Mouse (Mus musculus) A20 (cell line): ENCODE results near the gene Slc6a3.

Experiments used
- DNase-seq: peaks from one replicate; pipeline ENCODE4 v3.0.0-alpha.2; 2011; ENCODE audit warnings: low read depth, low spot score

The Slc6a3 gene

GRCm38 (mm10) chr13:73536403-73536821 lies at the start of gene Slc6a3:
TSS of gene Slc6a3 (plus strand) at chr13:73536747.
- DNase-seq: peak; percentile 11

- DNase-seq: no peak
Observed at GRCm38 (mm10) chr13:73488105-73488504, 48.4 kb upstream of the Slc6a3 start.

GRCm38 (mm10) chr13:73488707-73489106 lies 47.8 kb upstream of the Slc6a3 start:
- DNase-seq: no peak

GRCm38 (mm10) chr13:73489986-73490385 lies 46.6 kb upstream of the Slc6a3 start:
- DNase-seq: no peak

GRCm38 (mm10) chr13:73490564-73491170 lies 45.9 kb upstream of the Slc6a3 start:
- no peak for DNase-seq

- DNase-seq: no peak
Observed at GRCm38 (mm10) chr13:73493183-73493582, 43.4 kb upstream of the Slc6a3 start.

- no peak for DNase-seq
Observed at GRCm38 (mm10) chr13:73494528-73494927, 42.0 kb upstream of the Slc6a3 start.

GRCm38 (mm10) chr13:73496137-73496536 lies 40.4 kb upstream of the Slc6a3 start:
- no peak for DNase-seq

- no peak for DNase-seq
Observed at GRCm38 (mm10) chr13:73499893-73500604, 36.5 kb upstream of the Slc6a3 start.

GRCm38 (mm10) chr13:73502719-73503118 lies 33.8 kb upstream of the Slc6a3 start:
- peak; percentile 24 for DNase-seq

GRCm38 (mm10) chr13:73505686-73506467 lies 30.7 kb upstream of the Slc6a3 start:
- peak; percentile 74 for DNase-seq

- DNase-seq: no peak
Observed at GRCm38 (mm10) chr13:73508817-73509550, 27.6 kb upstream of the Slc6a3 start.

GRCm38 (mm10) chr13:73509869-73510268 lies 26.7 kb upstream of the Slc6a3 start:
- DNase-seq: no peak

GRCm38 (mm10) chr13:73512776-73513673 lies 23.5 kb upstream of the Slc6a3 start:
- peak; percentile 67 for DNase-seq

GRCm38 (mm10) chr13:73516886-73517285 lies 19.7 kb upstream of the Slc6a3 start:
- no peak for DNase-seq

GRCm38 (mm10) chr13:73533716-73534115 lies 2.8 kb upstream of the Slc6a3 start:
- no peak for DNase-seq

- DNase-seq: no peak
Observed at GRCm38 (mm10) chr13:73535287-73535686, 1.3 kb upstream of the Slc6a3 start.

GRCm38 (mm10) chr13:73536824-73537223 lies 277 bp downstream of the Slc6a3 start:
- DNase-seq: no peak

GRCm38 (mm10) chr13:73564201-73564600 lies 27.7 kb downstream of the Slc6a3 start:
- DNase-seq: no peak

GRCm38 (mm10) chr13:73575051-73575450 lies 38.5 kb downstream of the Slc6a3 start:
- no peak for DNase-seq

GRCm38 (mm10) chr13:73577277-73577676 lies 40.7 kb downstream of the Slc6a3 start:
- peak; percentile 8 for DNase-seq
